Mouse (Mus musculus): Measurements from ENCODE around the gene Ppp1r36. TPM values are rescaled to one million over a fixed set of nuclear protein-coding genes. Genes with fewer than 3 reads are reported as not detected.

Ppp1r36 gene
- polyA plus RNA-seq, 1 experiment, result 1.1 TPM

DNA sequence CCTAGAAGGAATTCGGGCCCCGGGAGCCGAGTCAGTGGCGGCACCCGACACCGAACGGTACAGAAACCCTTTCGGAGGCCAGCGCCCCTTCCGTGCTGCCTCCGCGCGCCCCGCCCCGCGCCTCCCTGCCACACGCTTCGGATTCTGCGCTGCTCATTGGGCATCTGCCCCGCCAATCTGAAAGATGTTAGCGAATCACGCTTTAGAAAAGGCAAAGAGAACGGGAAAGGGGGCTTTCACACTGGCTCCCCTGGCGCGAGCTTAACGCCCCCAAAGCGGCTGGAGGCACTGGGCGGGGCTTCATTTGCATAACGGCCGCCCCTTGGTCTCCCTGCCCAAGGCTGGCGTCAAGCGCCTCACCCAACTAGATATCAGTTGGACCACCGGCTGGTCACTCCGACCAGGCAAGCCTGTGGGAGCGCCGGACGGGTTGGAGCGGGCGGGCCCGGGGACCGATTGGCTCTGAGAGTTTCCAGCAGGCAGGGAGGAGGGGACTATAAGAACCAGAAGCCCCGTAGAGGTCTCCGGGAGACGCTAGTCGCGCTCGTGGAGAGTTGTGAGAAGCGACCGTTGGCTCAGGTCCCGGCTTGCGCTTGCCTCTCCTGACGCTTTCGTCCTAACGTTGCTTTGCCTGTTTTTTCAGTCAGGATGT is 13.3 kb upstream of the Ppp1r36 start, which contains the start of gene Hspa2:
Gene Hspa2 (plus strand): TSS at position 291 of the 652 bp plus-strand sequence.
- peak within 1 kb of the TSS; percentile 86 for H3K4me3 ChIP-seq (ENCODE audit: low read depth, low read length)
- no peaks in the 10 kb centered on the region for H3K27me3 ChIP-seq (ENCODE audit: control insufficient read depth, insufficient read depth, low read length, poor library complexity, severe bottlenecking)
- no peaks in the 10 kb centered on the region for H3K36me3 ChIP-seq (ENCODE audit: control insufficient read depth, insufficient read depth, low read length, poor library complexity, severe bottlenecking)
- TF ChIP-seq EP300 (IDR thresholded peaks at IDR 0.05; ENCODE audit: insufficient read depth, low read depth, low read length) (no peak), POLR2A (IDR thresholded peaks at IDR 0.05; ENCODE audit: insufficient read depth, low read length) (peak; percentile 92)
- H3K4me1 ChIP-seq (ENCODE audit: control insufficient read depth, insufficient read depth, low read length), result no peaks in the 10 kb centered on the region
- peak within 1 kb of the TSS; percentile 58 for H3K9ac ChIP-seq (ENCODE audit: low read depth, poor library complexity, severe bottlenecking)
- no peaks in the 10 kb centered on the region for H3K9me3 ChIP-seq (replicated peaks; ENCODE audit: control insufficient read depth, insufficient read depth, low read length, poor library complexity, severe bottlenecking)
- H3K27ac ChIP-seq (ENCODE audit: insufficient read depth, low read length), result no peak within 1 kb of the TSS

DNA sequence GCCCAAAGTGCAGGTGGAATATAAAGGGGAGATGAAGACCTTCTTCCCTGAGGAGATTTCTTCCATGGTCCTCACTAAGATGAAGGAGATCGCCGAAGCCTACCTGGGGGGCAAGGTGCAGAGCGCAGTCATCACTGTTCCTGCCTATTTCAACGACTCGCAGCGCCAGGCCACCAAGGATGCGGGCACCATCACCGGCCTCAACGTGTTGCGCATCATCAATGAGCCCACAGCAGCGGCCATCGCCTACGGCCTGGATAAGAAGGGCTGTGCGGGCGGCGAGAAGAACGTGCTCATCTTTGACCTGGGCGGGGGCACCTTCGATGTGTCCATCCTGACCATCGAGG is 12.5 kb upstream of the Ppp1r36 start:
- H3K27me3 ChIP-seq (ENCODE audit: control insufficient read depth, insufficient read depth, low read length, poor library complexity, severe bottlenecking), result no peaks in the 10 kb centered on the region
- peak overlapping the region; percentile 47; the same call in 1 of the 2 replicates for H3K9ac ChIP-seq (ENCODE audit: low read depth, poor library complexity, severe bottlenecking)
- H3K4me3 ChIP-seq (ENCODE audit: low read depth, low read length), result peak overlapping the region; percentile 86
- no peaks in the 10 kb centered on the region for H3K9me3 ChIP-seq (replicated peaks; ENCODE audit: control insufficient read depth, insufficient read depth, low read length, poor library complexity, severe bottlenecking)
- H3K36me3 ChIP-seq (ENCODE audit: control insufficient read depth, insufficient read depth, low read length, poor library complexity, severe bottlenecking), result no peaks in the 10 kb centered on the region
- TF ChIP-seq EP300 (IDR thresholded peaks at IDR 0.05; ENCODE audit: insufficient read depth, low read depth, low read length) (no peak), CTCF (IDR thresholded peaks at IDR 0.05; ENCODE audit: low read depth, low read length) (no peak), POLR2A (IDR thresholded peaks at IDR 0.05; ENCODE audit: insufficient read depth, low read length) (no peak)
- H3K4me1 ChIP-seq (ENCODE audit: control insufficient read depth, insufficient read depth, low read length), result no peaks in the 10 kb centered on the region
- H3K27ac ChIP-seq (ENCODE audit: insufficient read depth, low read length), result no peak overlapping the region

DNA sequence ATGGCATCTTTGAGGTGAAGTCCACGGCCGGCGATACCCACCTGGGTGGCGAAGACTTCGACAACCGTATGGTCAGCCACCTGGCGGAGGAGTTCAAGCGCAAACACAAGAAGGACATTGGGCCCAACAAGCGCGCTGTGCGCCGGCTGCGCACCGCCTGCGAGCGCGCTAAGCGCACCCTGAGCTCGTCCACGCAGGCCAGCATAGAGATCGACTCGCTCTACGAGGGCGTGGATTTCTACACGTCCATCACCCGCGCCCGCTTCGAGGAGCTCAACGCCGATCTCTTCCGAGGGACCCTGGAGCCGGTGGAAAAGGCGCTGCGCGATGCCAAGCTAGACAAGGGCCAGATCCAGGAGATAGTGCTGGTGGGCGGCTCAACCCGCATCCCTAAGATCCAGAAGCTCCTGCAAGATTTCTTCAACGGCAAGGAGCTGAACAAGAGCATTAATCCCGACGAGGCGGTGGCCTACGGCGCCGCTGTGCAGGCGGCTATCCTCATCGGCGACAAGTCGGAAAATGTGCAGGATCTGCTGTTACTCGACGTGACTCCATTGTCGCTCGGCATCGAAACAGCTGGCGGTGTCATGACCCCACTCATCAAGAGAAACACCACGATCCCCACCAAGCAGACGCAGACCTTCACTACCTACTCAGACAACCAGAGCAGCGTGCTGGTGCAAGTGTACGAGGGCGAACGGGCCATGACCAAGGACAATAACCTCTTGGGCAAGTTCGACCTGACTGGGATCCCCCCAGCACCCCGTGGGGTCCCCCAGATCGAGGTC is 12.0 kb upstream of the Ppp1r36 start:
- peak overlapping the region; percentile 86 for H3K4me3 ChIP-seq (ENCODE audit: low read depth, low read length)
- H3K9ac ChIP-seq (ENCODE audit: low read depth, poor library complexity, severe bottlenecking), result no peak overlapping the region
- H3K36me3 ChIP-seq (ENCODE audit: control insufficient read depth, insufficient read depth, low read length, poor library complexity, severe bottlenecking), result no peaks in the 10 kb centered on the region
- no peak overlapping the region for H3K27ac ChIP-seq (ENCODE audit: insufficient read depth, low read length)
- no peaks in the 10 kb centered on the region for H3K4me1 ChIP-seq (ENCODE audit: control insufficient read depth, insufficient read depth, low read length)
- no peaks in the 10 kb centered on the region for H3K27me3 ChIP-seq (ENCODE audit: control insufficient read depth, insufficient read depth, low read length, poor library complexity, severe bottlenecking)
- TF ChIP-seq CTCF (IDR thresholded peaks at IDR 0.05; ENCODE audit: low read depth, low read length) (no peak), POLR2A (IDR thresholded peaks at IDR 0.05; ENCODE audit: insufficient read depth, low read length) (no peak), EP300 (IDR thresholded peaks at IDR 0.05; ENCODE audit: insufficient read depth, low read depth, low read length) (no peak)
- H3K9me3 ChIP-seq (replicated peaks; ENCODE audit: control insufficient read depth, insufficient read depth, low read length, poor library complexity, severe bottlenecking), result no peaks in the 10 kb centered on the region

DNA sequence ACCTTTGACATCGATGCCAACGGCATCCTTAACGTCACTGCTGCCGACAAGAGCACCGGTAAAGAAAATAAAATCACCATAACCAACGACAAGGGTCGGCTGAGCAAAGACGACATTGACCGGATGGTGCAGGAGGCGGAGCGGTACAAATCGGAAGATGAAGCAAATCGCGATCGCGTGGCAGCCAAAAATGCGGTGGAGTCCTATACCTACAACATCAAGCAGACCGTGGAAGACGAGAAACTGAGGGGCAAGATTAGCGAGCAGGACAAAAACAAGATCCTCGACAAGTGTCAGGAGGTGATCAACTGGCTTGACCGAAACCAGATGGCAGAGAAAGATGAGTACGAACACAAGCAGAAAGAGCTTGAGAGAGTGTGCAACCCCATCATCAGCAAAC is 11.4 kb upstream of the Ppp1r36 start:
- no peaks in the 10 kb centered on the region for H3K4me1 ChIP-seq (ENCODE audit: control insufficient read depth, insufficient read depth, low read length)
- no peaks in the 10 kb centered on the region for H3K27me3 ChIP-seq (ENCODE audit: control insufficient read depth, insufficient read depth, low read length, poor library complexity, severe bottlenecking)
- TF ChIP-seq CTCF (IDR thresholded peaks at IDR 0.05; ENCODE audit: low read depth, low read length) (no peak), EP300 (IDR thresholded peaks at IDR 0.05; ENCODE audit: insufficient read depth, low read depth, low read length) (no peak), POLR2A (IDR thresholded peaks at IDR 0.05; ENCODE audit: insufficient read depth, low read length) (no peak)
- peak overlapping the region; percentile 86 for H3K4me3 ChIP-seq (ENCODE audit: low read depth, low read length)
- no peak overlapping the region for H3K27ac ChIP-seq (ENCODE audit: insufficient read depth, low read length)
- no peaks in the 10 kb centered on the region for H3K9me3 ChIP-seq (replicated peaks; ENCODE audit: control insufficient read depth, insufficient read depth, low read length, poor library complexity, severe bottlenecking)
- H3K9ac ChIP-seq (ENCODE audit: low read depth, poor library complexity, severe bottlenecking), result no peak overlapping the region
- no peaks in the 10 kb centered on the region for H3K36me3 ChIP-seq (ENCODE audit: control insufficient read depth, insufficient read depth, low read length, poor library complexity, severe bottlenecking)

DNA sequence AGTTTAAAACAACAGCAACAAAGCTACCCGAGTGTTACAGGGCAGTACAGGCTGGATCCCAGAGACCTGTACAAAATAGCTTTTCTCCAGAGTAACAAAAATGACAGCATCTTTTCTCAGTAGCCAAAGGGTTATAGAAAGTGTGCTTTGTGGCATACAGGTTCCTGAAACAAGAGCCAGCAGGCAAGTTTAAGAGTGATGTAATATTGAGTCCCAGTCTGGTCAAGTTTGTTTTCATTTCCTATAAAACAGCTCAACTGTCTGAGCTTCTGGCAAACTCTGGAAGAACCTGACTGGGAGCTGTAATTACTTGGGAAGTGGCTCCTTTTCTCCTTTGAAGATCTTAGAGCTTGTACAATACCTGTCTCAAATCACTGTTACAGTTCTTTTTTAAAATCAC is 10.2 kb upstream of the Ppp1r36 start:
- TF ChIP-seq EP300 (IDR thresholded peaks at IDR 0.05; ENCODE audit: insufficient read depth, low read depth, low read length), result no peak
- no peak for TF ChIP-seq CTCF (IDR thresholded peaks at IDR 0.05; ENCODE audit: low read depth, low read length)
- TF ChIP-seq POLR2A (IDR thresholded peaks at IDR 0.05; ENCODE audit: insufficient read depth, low read length), result no peak
- Histone ChIP-seq H3K27me3 (ENCODE audit: control insufficient read depth, insufficient read depth, low read length, poor library complexity, severe bottlenecking) (no peaks in the 10 kb centered on the region), H3K9me3 (replicated peaks; ENCODE audit: control insufficient read depth, insufficient read depth, low read length, poor library complexity, severe bottlenecking) (no peaks in the 10 kb centered on the region), H3K9ac (ENCODE audit: low read depth, poor library complexity, severe bottlenecking) (no peak overlapping the region), H3K4me3 (ENCODE audit: low read depth, low read length) (no peak overlapping the region), H3K36me3 (ENCODE audit: control insufficient read depth, insufficient read depth, low read length, poor library complexity, severe bottlenecking) (no peaks in the 10 kb centered on the region), H3K27ac (ENCODE audit: insufficient read depth, low read length) (no peak overlapping the region), H3K4me1 (ENCODE audit: control insufficient read depth, insufficient read depth, low read length) (no peaks in the 10 kb centered on the region)

DNA sequence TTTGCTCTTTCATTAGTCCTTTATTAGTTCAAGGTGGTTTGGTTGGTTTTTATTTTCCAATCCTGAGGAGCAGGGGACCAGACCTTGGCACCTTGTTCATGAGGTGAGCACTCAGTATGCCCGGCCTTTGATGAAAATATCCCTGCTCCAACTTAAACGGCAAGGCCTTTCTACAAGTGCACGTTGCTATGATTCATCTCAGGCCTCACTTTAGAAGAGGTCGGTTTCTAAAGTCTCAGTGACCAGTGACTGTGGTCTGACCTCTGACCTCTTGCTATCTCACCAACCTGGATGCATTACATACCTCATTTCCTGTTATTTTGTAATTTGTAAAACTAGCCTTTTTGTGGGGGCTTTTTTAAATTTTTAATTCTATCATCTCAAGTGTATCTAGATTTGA is 8.2 kb upstream of the Ppp1r36 start:
- Histone ChIP-seq H3K36me3 (ENCODE audit: control insufficient read depth, insufficient read depth, low read length, poor library complexity, severe bottlenecking) (no peaks in the 10 kb centered on the region), H3K9ac (ENCODE audit: low read depth, poor library complexity, severe bottlenecking) (no peak overlapping the region), H3K9me3 (replicated peaks; ENCODE audit: control insufficient read depth, insufficient read depth, low read length, poor library complexity, severe bottlenecking) (no peaks in the 10 kb centered on the region), H3K4me1 (ENCODE audit: control insufficient read depth, insufficient read depth, low read length) (no peaks in the 10 kb centered on the region), H3K27ac (ENCODE audit: insufficient read depth, low read length) (no peak overlapping the region), H3K27me3 (ENCODE audit: control insufficient read depth, insufficient read depth, low read length, poor library complexity, severe bottlenecking) (no peaks in the 10 kb centered on the region), H3K4me3 (ENCODE audit: low read depth, low read length) (no peak overlapping the region)
- TF ChIP-seq CTCF (IDR thresholded peaks at IDR 0.05; ENCODE audit: low read depth, low read length) (no peak), POLR2A (IDR thresholded peaks at IDR 0.05; ENCODE audit: insufficient read depth, low read length) (no peak), EP300 (IDR thresholded peaks at IDR 0.05; ENCODE audit: insufficient read depth, low read depth, low read length) (no peak)
